Mouse (Mus musculus) brain, embryonic 14.5 days (tissue): ENCODE results near the gene Fam43b.

Experiments used
- CTCF ChIP-seq: fragments of 200-500 bp; IDR thresholded peaks from 2 replicates; pipeline ENCODE4 v1.5.1; 2012; ENCODE audit warnings: inconsistent platforms, mild to moderate bottlenecking, moderate library complexity, borderline replicate concordance; ENCODE audit not compliant: insufficient read depth, insufficient read length; ENCODE audit errors: extremely low read depth
- POLR2A ChIP-seq: fragments of 200-500 bp; IDR thresholded peaks from 2 replicates; pipeline ENCODE4 v1.6.1; 2012; ENCODE audit warnings: mild to moderate bottlenecking, inconsistent platforms, borderline replicate concordance; ENCODE audit not compliant: poor library complexity, insufficient read depth, insufficient read length, severe bottlenecking; ENCODE audit errors: extremely low read depth

- TF ChIP-seq POLR2A (no peak), CTCF (no peak)
These were observed 44.5 kb downstream of the Fam43b start for GRCm38 (mm10) chr4:138351821-138352220.
